Mouse (Mus musculus) liver, adult 2 months (tissue): ENCODE results near the gene Fam171b. TPM values are rescaled to one million over a fixed set of nuclear protein-coding genes. Genes with fewer than 3 reads are reported as not detected.

Source experiments
- DNase-seq: peaks from one replicate; pipeline ENCODE4 v3.0.0-alpha.2; 2011; ENCODE audit warnings: low read depth, low spot score; ENCODE audit errors: extremely low read depth
- H3K27ac ChIP-seq: fragments of 200-500 bp; replicated peaks from 2 replicates; pipeline ENCODE4 v1.5.1; 2012; ENCODE audit warnings: low read depth, mild to moderate bottlenecking, control low read depth, inconsistent platforms, low read length; ENCODE audit not compliant: insufficient read depth
- H3K27me3 ChIP-seq: fragments of 200-500 bp; 2 replicates; pipeline ENCODE4 v1.6.1; 2012; ENCODE audit warnings: mild to moderate bottlenecking, moderate library complexity, low read length, inconsistent platforms; ENCODE audit not compliant: control insufficient read depth, insufficient read depth
- H3K36me3 ChIP-seq: fragments of 200-500 bp; 2 replicates; pipeline ENCODE4 v1.6.1; 2012; ENCODE audit warnings: low read length, inconsistent platforms; ENCODE audit not compliant: control insufficient read depth, insufficient read depth
- H3K4me1 ChIP-seq: fragments of 200-500 bp; 2 replicates; pipeline ENCODE4 v1.6.1; 2011; ENCODE audit warnings: low read length; ENCODE audit not compliant: control insufficient read depth, insufficient read depth
- H3K4me3 ChIP-seq: fragments of 200-500 bp; 2 replicates; pipeline ENCODE4 v1.5.1; 2011; ENCODE audit warnings: low read depth, mild to moderate bottlenecking, control low read depth, low read length, moderate library complexity; ENCODE audit not compliant: insufficient read depth
- H3K79me2 ChIP-seq: fragments of 200-500 bp; 2 replicates; pipeline ENCODE4 v1.6.1; 2012; ENCODE audit warnings: inconsistent platforms, mild to moderate bottlenecking, low read length, moderate library complexity; ENCODE audit not compliant: control insufficient read depth, insufficient read depth
- H3K9ac ChIP-seq: fragments of 200-500 bp; 2 replicates; pipeline ENCODE4 v1.6.1; 2012; ENCODE audit warnings: low read depth, mild to moderate bottlenecking, control low read depth, inconsistent platforms, low read length
- CTCF ChIP-seq: fragments of 200-500 bp; IDR thresholded peaks from 2 replicates; pipeline ENCODE4 v1.5.1; 2011; ENCODE audit warnings: low read depth, low read length, control low read depth
- POLR2A ChIP-seq: fragments of 200-500 bp; IDR thresholded peaks from 2 replicates; pipeline ENCODE4 v1.6.1; 2011; ENCODE audit warnings: low read length, control low read depth; ENCODE audit not compliant: insufficient read depth; ENCODE audit errors: extremely low read depth
- WGBS: fragments of 180-500 bp; shearing (Covaris S2); methylation state at CpG from one replicate; pipeline ENCODE4 v1.1.7; 2018; 5-methylcytosine and 5-hydroxymethylcytosine counted together
- polyA plus RNA-seq: library from polyadenylated mRNA; depleted of rRNA; stranded (reverse); fragments of >200 nt; gene quantifications from 2 replicates; pipeline ENCODE4 v1.2.3, GENCODE M21; 2012
- total RNA-seq: library from RNA; depleted of rRNA; stranded (reverse); fragments of >200 nt; gene quantifications from 2 replicates; pipeline ENCODE4 v1.2.3, GENCODE M21; 2014

Gene Fam171b
- total and polyA plus RNA-seq, 2 experiments = 0.24 to 1.1 TPM

DNA sequence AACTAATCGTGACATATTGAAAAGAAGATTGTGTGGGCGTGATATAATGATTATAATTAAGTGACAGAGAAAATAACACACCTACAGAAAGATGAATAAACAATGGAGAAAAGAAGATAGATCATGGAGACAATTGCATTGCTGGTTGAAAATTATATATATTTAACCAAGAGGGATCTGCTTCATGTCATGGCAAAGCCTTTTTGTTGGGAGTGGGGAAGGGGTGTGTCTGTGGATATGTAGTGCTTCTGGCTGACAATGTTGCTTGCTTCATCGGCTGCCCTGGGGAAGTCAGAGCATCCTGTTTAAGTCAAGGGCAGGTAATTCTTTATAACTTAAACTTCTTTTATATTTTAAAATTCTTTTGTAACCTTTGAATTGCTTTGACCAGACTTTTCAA is 36.1 kb downstream of the Fam171b start:
- no peaks in the 10 kb centered on the region for H3K36me3 ChIP-seq
- no peak for DNase-seq
- WGBS = 80% methylated on average over 3 of the region's 3 CpGs
- TF ChIP-seq POLR2A (no peak), CTCF (no peak)
- no peak overlapping the region for H3K4me3 ChIP-seq
- no peaks in the 10 kb centered on the region for H3K79me2 ChIP-seq
- H3K9ac ChIP-seq = no peak overlapping the region
- H3K27me3 ChIP-seq = no peaks in the 10 kb centered on the region
- H3K4me1 ChIP-seq = no peaks in the 10 kb centered on the region
- no peak overlapping the region for H3K27ac ChIP-seq

DNA sequence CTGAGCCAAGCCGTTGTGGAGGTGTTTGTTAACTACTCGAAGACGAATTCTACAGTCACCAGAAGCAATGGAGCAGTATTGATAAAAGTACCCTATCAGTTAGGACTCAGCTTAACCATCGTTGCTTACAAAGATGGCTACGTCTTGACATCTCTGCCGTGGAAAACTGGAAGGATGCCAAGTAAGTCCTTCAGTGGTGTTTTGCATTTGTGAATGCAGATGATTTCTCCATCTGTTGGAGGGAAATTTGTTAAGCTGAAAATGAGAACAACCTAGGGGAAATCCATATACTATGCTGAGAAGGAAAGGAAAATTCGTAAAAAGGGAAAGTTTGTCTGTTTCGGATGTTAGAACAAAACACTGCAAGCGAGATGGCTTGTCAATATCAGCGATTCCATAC is 41.0 kb downstream of the Fam171b start:
- H3K4me3 ChIP-seq = no peak overlapping the region
- H3K9ac ChIP-seq = no peak overlapping the region
- no peaks in the 10 kb centered on the region for H3K79me2 ChIP-seq
- no peaks in the 10 kb centered on the region for H3K4me1 ChIP-seq
- no peak for TF ChIP-seq POLR2A
- no peak for TF ChIP-seq CTCF
- DNase-seq = no peak
- no peaks in the 10 kb centered on the region for H3K36me3 ChIP-seq
- H3K27ac ChIP-seq = no peak overlapping the region
- no peaks in the 10 kb centered on the region for H3K27me3 ChIP-seq
- 66% methylated on average over 10 of the region's 10 CpGs for WGBS

DNA sequence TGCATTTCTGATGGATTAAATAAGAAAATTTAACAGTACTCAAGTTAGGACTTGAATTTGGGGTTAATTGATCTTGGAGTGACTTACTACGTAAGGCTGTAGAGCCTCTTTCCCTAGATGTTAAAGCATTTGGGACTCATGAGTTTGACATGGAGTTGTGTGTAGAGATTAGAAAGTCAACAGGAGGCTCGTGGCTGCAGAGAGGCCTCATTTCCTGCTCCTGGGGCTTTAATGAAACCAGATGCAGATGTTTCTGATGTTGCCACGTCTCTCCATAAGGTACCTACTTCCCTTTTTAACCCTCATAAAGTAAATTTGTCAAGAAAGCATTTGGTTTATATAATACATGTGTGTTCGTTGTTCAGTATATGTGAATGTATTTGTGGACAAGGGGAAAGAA is 43.8 kb downstream of the Fam171b start:
- Histone ChIP-seq H3K79me2 (no peaks in the 10 kb centered on the region), H3K9ac (no peak overlapping the region), H3K27ac (no peak overlapping the region), H3K36me3 (no peaks in the 10 kb centered on the region), H3K4me1 (no peaks in the 10 kb centered on the region), H3K27me3 (no peaks in the 10 kb centered on the region), H3K4me3 (no peak overlapping the region)
- WGBS = 59% methylated on average over 4 of the region's 4 CpGs
- no peak for TF ChIP-seq CTCF
- no peak for TF ChIP-seq POLR2A
- DNase-seq = no peak

DNA sequence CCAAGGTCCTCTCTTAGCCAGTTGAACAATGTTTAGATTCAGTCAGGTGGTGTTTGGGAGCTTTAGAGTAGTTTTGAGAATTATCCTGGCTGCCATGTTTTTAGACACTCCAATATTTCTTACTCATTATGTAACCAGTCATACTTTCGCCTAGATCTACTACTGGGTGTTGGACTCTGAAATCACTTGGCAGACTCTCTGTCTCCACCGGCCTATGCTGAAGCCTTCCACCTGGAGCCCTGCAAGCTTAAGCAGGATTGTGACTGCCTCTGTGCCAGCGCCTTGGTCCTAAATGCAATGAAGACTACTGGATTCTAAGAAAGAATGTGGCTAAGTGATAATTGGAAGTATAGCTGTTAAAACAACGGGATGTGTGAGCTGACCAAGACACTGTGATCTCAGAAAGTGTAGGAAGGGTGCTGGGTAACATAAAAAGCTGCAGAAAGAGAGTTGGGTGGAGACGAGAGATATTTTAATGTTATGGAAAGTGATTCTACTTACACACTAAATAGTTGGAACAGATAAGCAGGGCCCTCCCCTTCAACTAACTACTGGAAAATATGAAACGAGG is 71.5 kb downstream of the Fam171b start:
- Histone ChIP-seq H3K27me3 (no peaks in the 10 kb centered on the region), H3K4me3 (no peak overlapping the region), H3K79me2 (no peaks in the 10 kb centered on the region), H3K9ac (no peak overlapping the region), H3K36me3 (no peaks in the 10 kb centered on the region), H3K27ac (no peak overlapping the region), H3K4me1 (no peaks in the 10 kb centered on the region)
- TF ChIP-seq CTCF (no peak), POLR2A (no peak)
- peak; percentile 7 for DNase-seq
- 76% methylated on average over 6 of the region's 6 CpGs for WGBS

DNA sequence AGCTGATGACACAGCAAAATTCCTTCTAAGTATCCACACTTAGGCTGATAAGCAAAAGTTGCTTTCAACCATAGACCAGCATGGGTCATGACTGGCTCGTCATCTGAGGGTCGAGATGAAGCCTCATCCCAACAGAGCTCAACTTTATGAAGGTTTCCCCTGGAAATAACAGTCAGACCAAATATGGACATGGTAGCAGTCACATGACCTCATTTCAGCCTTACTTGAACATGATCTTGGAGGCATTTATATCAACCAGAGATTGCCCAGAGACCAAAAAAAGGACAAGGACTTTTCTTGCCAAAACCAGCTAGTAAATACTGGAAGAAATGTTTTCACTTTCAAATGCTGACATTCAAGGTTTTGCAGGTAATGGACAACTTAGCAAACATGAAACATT is 81.3 kb downstream of the Fam171b start:
- Histone ChIP-seq H3K27ac (no peak overlapping the region), H3K9ac (no peak overlapping the region), H3K4me3 (no peak overlapping the region), H3K79me2 (peaks cover 2% of the 10 kb centered on the region; the same call in 1 of the 2 replicates), H3K27me3 (no peaks in the 10 kb centered on the region), H3K4me1 (no peaks in the 10 kb centered on the region), H3K36me3 (no peaks in the 10 kb centered on the region)
- TF ChIP-seq POLR2A (no peak), CTCF (no peak)
- 83% methylated on average over 2 of the region's 2 CpGs for WGBS
- DNase-seq = no peak

DNA sequence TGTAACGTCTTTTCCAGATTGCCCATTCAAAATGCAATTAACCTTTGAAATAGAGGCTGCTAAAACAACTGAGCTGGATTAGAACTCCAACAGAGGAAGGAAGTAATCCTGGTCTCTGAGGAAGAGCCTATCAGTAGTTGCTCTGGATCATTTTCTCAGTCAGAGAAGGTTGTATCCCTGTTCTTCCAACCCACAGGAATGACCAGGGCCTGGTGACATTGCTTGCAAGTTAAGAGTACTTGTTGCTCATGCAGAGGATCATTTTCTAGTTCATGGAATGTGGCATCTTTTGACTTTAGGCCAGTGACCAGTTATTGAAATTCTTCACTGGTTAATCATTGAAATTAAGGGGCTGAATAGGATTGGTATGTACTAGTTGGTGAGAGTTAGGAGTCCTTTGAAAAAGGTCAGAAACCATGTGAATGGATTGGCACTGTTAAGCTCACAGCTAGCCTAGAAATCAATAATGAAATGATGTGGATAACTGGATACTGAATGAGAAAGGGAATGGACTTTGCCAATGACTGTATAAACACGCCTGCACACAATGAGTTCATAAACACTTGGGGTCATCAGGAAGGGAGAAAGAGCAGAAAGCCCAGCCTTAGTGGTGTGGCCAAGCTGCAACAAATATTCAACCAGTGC is 89.6 kb downstream of the Fam171b start:
- no peaks in the 10 kb centered on the region for H3K79me2 ChIP-seq
- peaks cover 3% of the 10 kb centered on the region; the same call in 1 of the 2 replicates for H3K4me1 ChIP-seq
- 39% methylated on average over 2 of the region's 2 CpGs for WGBS
- H3K27ac ChIP-seq = no peak overlapping the region
- TF ChIP-seq CTCF (no peak), POLR2A (no peak)
- H3K9ac ChIP-seq = no peak overlapping the region
- no peaks in the 10 kb centered on the region for H3K36me3 ChIP-seq
- DNase-seq = peak; percentile 88
- H3K27me3 ChIP-seq = no peaks in the 10 kb centered on the region
- H3K4me3 ChIP-seq = no peak overlapping the region
